Mouse (Mus musculus): ENCODE measurements around the gene Scnn1a.

GRCm38 (mm10) chr6:125377582-125378451, 57.4 kb downstream of the Scnn1a start:
- no peak for TF ChIP-seq CTCF (IDR thresholded peaks at IDR 0.05; ENCODE audit: control insufficient read depth, insufficient read depth, low read length)
- no peak for TF ChIP-seq POLR2A (IDR thresholded peaks at IDR 0.05; ENCODE audit: borderline replicate concordance, control insufficient read depth, low read depth, low read length)

Data from bone marrow, adult 2 months (tissue).